Mouse (Mus musculus): ENCODE results near the gene Irgm2. TPM values are rescaled to one million over a fixed set of nuclear protein-coding genes. Genes with fewer than 3 reads are reported as not detected.

Irgm2 gene
- total RNA-seq, 1 experiment, result 0.54 TPM

- Histone ChIP-seq H3K4me1 (ENCODE audit: control insufficient read depth in 2 of 2, insufficient read depth in 2 of 2, low read length in 2 of 2, poor library complexity in 1 of 2) (no peaks in the 10 kb centered on the region), H3K27ac (ENCODE audit: insufficient read depth, low read depth, low read length, poor library complexity, severe bottlenecking) (no peak overlapping the region), H3K36me3 (ENCODE audit: control insufficient read depth, insufficient read depth, low read length, poor library complexity, severe bottlenecking) (no peaks in the 10 kb centered on the region), H3K9me3 (ENCODE audit: control insufficient read depth, insufficient read depth, low read depth, low read length) (no peaks in the 10 kb centered on the region), H3K4me3 (ENCODE audit: insufficient read depth in 1 of 2, low read depth in 1 of 2, low read length in 2 of 2, poor library complexity in 1 of 2, severe bottlenecking in 1 of 2) (no peak overlapping the region), H3K9ac (ENCODE audit: insufficient read depth, low read depth, low read length, poor library complexity, severe bottlenecking) (no peak overlapping the region)
- in situ Hi-C loops (cut with MboI; ENCODE audit: low sequenced_read_pairs in 2 of 2, unreplicated experiment in 2 of 2), result no loop called here
- DNase-seq (ENCODE audit: low read depth, low spot score), result no peak
- no peak for TF ChIP-seq ZC3H11A (IDR thresholded peaks at IDR 0.05; ENCODE audit: borderline replicate concordance, low read depth, low read length)
- no peak for TF ChIP-seq HCFC1 (IDR thresholded peaks at IDR 0.05; ENCODE audit: borderline replicate concordance, insufficient read depth, low read length)
- TF ChIP-seq ZNF384 (IDR thresholded peaks at IDR 0.05; ENCODE audit: low read depth, low read length), result no peak
- TF ChIP-seq MAFK (IDR thresholded peaks at IDR 0.05; ENCODE audit: insufficient read depth, low read depth, low read length), result no peak
- TF ChIP-seq CHD2 (IDR thresholded peaks at IDR 0.05; ENCODE audit: low read depth, low read length), result no peak
Observed at GRCm38 (mm10) chr11:58263516-58263915, 64.1 kb downstream of the Irgm2 start.

DNA sequence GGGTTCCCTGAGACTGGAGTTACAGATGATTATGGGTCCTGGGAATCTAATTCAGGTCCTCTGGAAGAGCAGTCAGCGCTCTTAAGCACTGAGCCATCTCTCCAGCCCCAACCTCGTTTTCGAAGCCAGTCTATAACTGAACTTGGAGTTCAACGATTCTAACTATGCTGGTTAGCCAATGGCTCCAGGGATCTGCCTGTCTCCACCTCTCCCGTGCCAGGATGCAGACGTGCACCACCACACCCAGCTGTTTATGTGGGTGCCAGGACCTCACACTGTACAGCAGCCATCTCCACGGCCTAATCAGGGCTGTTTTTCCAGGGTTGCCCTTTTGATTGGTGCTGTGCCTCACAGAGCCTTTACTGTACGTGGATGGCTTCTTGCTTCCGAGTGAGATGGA, 65.1 kb downstream of the Irgm2 start:
- H3K27ac ChIP-seq (ENCODE audit: insufficient read depth, low read depth, low read length, poor library complexity, severe bottlenecking), result no peak overlapping the region
- no peaks in the 10 kb centered on the region for H3K4me1 ChIP-seq (ENCODE audit: control insufficient read depth in 2 of 2, insufficient read depth in 2 of 2, low read length in 2 of 2, poor library complexity in 1 of 2)
- no peak for DNase-seq (ENCODE audit: low read depth, low spot score)
- no peak overlapping the region for H3K9ac ChIP-seq (ENCODE audit: insufficient read depth, low read depth, low read length, poor library complexity, severe bottlenecking)
- H3K4me3 ChIP-seq (ENCODE audit: insufficient read depth in 1 of 2, low read depth in 1 of 2, low read length in 2 of 2, poor library complexity in 1 of 2, severe bottlenecking in 1 of 2), result no peak overlapping the region
- in situ Hi-C loops (cut with MboI; ENCODE audit: low sequenced_read_pairs in 2 of 2, unreplicated experiment in 2 of 2), result no loop called here
- TF ChIP-seq CHD2 (IDR thresholded peaks at IDR 0.05; ENCODE audit: low read depth, low read length) (no peak), HCFC1 (IDR thresholded peaks at IDR 0.05; ENCODE audit: borderline replicate concordance, insufficient read depth, low read length) (no peak), ZNF384 (IDR thresholded peaks at IDR 0.05; ENCODE audit: low read depth, low read length) (no peak), ZC3H11A (IDR thresholded peaks at IDR 0.05; ENCODE audit: borderline replicate concordance, low read depth, low read length) (no peak), MAFK (IDR thresholded peaks at IDR 0.05; ENCODE audit: insufficient read depth, low read depth, low read length) (no peak)
- H3K9me3 ChIP-seq (ENCODE audit: control insufficient read depth, insufficient read depth, low read depth, low read length), result no peaks in the 10 kb centered on the region
- no peaks in the 10 kb centered on the region for H3K36me3 ChIP-seq (ENCODE audit: control insufficient read depth, insufficient read depth, low read length, poor library complexity, severe bottlenecking)

DNA sequence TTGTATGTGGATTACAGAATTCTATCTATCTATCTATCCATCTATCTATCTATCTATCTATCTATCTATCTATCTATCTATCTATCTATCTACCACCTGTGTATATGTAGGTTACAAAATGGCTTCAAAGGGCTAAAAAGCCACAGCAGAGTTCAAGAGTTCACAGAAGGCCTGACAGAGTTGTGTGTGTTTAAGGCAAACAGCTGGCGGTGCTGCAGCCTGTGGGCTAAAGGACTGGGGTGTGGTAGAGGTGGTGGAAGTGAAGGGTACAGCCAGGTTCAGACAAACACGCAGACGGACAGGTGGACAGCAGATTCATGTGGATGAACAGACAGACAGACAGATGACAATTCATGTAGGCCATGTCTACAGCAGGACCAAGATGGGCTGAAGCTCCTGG, 68.9 kb downstream of the Irgm2 start:
- TF ChIP-seq HCFC1 (IDR thresholded peaks at IDR 0.05; ENCODE audit: borderline replicate concordance, insufficient read depth, low read length) (no peak), MAFK (IDR thresholded peaks at IDR 0.05; ENCODE audit: insufficient read depth, low read depth, low read length) (no peak), ZNF384 (IDR thresholded peaks at IDR 0.05; ENCODE audit: low read depth, low read length) (no peak), ZC3H11A (IDR thresholded peaks at IDR 0.05; ENCODE audit: borderline replicate concordance, low read depth, low read length) (no peak), CHD2 (IDR thresholded peaks at IDR 0.05; ENCODE audit: low read depth, low read length) (no peak)
- no peak for DNase-seq (ENCODE audit: low read depth, low spot score)
- Histone ChIP-seq H3K4me3 (ENCODE audit: insufficient read depth in 1 of 2, low read depth in 1 of 2, low read length in 2 of 2, poor library complexity in 1 of 2, severe bottlenecking in 1 of 2) (no peak overlapping the region), H3K36me3 (ENCODE audit: control insufficient read depth, insufficient read depth, low read length, poor library complexity, severe bottlenecking) (no peaks in the 10 kb centered on the region), H3K4me1 (ENCODE audit: control insufficient read depth in 2 of 2, insufficient read depth in 2 of 2, low read length in 2 of 2, poor library complexity in 1 of 2) (no peaks in the 10 kb centered on the region), H3K27ac (ENCODE audit: insufficient read depth, low read depth, low read length, poor library complexity, severe bottlenecking) (no peak overlapping the region), H3K9me3 (ENCODE audit: control insufficient read depth, insufficient read depth, low read depth, low read length) (no peaks in the 10 kb centered on the region), H3K9ac (ENCODE audit: insufficient read depth, low read depth, low read length, poor library complexity, severe bottlenecking) (no peak overlapping the region; the same call in 1 of the 2 replicates)
- in situ Hi-C loops (cut with MboI; ENCODE audit: low sequenced_read_pairs in 2 of 2, unreplicated experiment in 2 of 2), result no loop called here

Other genes with a start within 250 kb of the Irgm2 start
- gene Larp1, start 190.6 kb upstream of the Irgm2 start, total RNA-seq (2012; rRNA removed), result 90.1 and 100 TPM in 2 replicates
- 0.58 and 0.90 TPM in 2 replicates for gene Gm12248, start 106.5 kb upstream of the Irgm2 start, total RNA-seq (2012; rRNA removed)
- gene Cnot8, start 95.5 kb upstream of the Irgm2 start, total RNA-seq (2012; rRNA removed), result 55.4 and 60.6 TPM in 2 replicates
- 66.4 and 70.1 TPM in 2 replicates for gene Gemin5, start 31.1 kb upstream of the Irgm2 start, total RNA-seq (2012; rRNA removed)
- gene Mrpl22, start 28.0 kb upstream of the Irgm2 start, total RNA-seq (2012; rRNA removed), result 52.9 and 71.0 TPM in 2 replicates
- gene Igtp, start 62 bp upstream of the Irgm2 start, total RNA-seq (2012; rRNA removed), result 2.5 and 4.4 TPM in 2 replicates
- 0.09 TPM in 1 of 2 replicates, not detected in the other for gene 4930438A08Rik, start 75.2 kb downstream of the Irgm2 start, total RNA-seq (2012; rRNA removed)
- 28.0 and 43.2 TPM in 2 replicates for gene Zfp692, start 107.5 kb downstream of the Irgm2 start, total RNA-seq (2012; rRNA removed)
- 9.5 and 11.7 TPM in 2 replicates for gene Zfp672, start 130.7 kb downstream of the Irgm2 start, total RNA-seq (2012; rRNA removed)
- gene Sh3bp5l, start 131.1 kb downstream of the Irgm2 start, total RNA-seq (2012; rRNA removed), result 26.9 and 28.9 TPM in 2 replicates
- gene Lypd8, start 179.4 kb downstream of the Irgm2 start, total RNA-seq (2012; rRNA removed), result not detected in 2 replicates
- not detected in 2 replicates for gene 1810065E05Rik, start 221.5 kb downstream of the Irgm2 start, total RNA-seq (2012; rRNA removed)
- not detected in 2 replicates for gene Gm12253, start 232.9 kb downstream of the Irgm2 start, total RNA-seq (2012; rRNA removed)